Mouse (Mus musculus): ENCODE measurements around the gene Prmt7. TPM values are rescaled to one million over a fixed set of nuclear protein-coding genes. Genes with fewer than 3 reads are reported as not detected.

The Prmt7 gene
- polyA plus RNA-seq, 1 experiment from 2014 or later, result 61.7 TPM

GRCm38 (mm10) chr8:106289464-106289863 is 78.7 kb downstream of the Prmt7 start:
- Histone ChIP-seq H3K27ac (ENCODE audit: low read depth, low read length) (no peak overlapping the region), H3K4me3 (ENCODE audit: low read depth, low read length) (no peak overlapping the region), H3K9me3 (ENCODE audit: control insufficient read depth, low read length) (no peaks in the 10 kb centered on the region), H3K9ac (ENCODE audit: low read length) (no peak overlapping the region), H3K27me3 (ENCODE audit: control insufficient read depth, insufficient read depth, low read length) (no peaks in the 10 kb centered on the region), H3K4me2 (no peak overlapping the region), H3K36me3 (ENCODE audit: control insufficient read depth, insufficient read depth, low read length) (no peaks in the 10 kb centered on the region), H3K4me1 (ENCODE audit: control insufficient read depth, insufficient read depth, low read length) (no peaks in the 10 kb centered on the region)
- no peak for DNase-seq (ENCODE audit: low spot score, missing footprints)
- ATAC-seq (ENCODE audit: low FRiP score), result no peak
- 65% methylated on average over 7 of the region's 7 CpGs for WGBS

- no peaks in the 10 kb centered on the region for H3K27me3 ChIP-seq (ENCODE audit: control insufficient read depth, insufficient read depth, low read length)
- H3K9ac ChIP-seq (ENCODE audit: low read length), result no peak overlapping the region
- no peak overlapping the region for H3K4me3 ChIP-seq (ENCODE audit: low read depth, low read length)
- no peaks in the 10 kb centered on the region for H3K9me3 ChIP-seq (ENCODE audit: control insufficient read depth, low read length)
- H3K36me3 ChIP-seq (ENCODE audit: control insufficient read depth, insufficient read depth, low read length), result no peaks in the 10 kb centered on the region
- no peaks in the 10 kb centered on the region for H3K4me1 ChIP-seq (ENCODE audit: control insufficient read depth, insufficient read depth, low read length)
- H3K4me2 ChIP-seq, result no peak overlapping the region
- DNase-seq (ENCODE audit: low spot score, missing footprints) (no peak), ATAC-seq (ENCODE audit: low FRiP score) (no peak)
- 76% methylated on average over 20 of the region's 20 CpGs for whole genome bisulfite sequencing
- H3K27ac ChIP-seq (ENCODE audit: low read depth, low read length), result no peak overlapping the region
Measured at GRCm38 (mm10) chr8:106292484-106293396, 82.0 kb downstream of the Prmt7 start.

GRCm38 (mm10) chr8:106298261-106298660 is 87.5 kb downstream of the Prmt7 start:
- WGBS, result 82% methylated on average over 5 of the region's 5 CpGs
- no peak for ATAC-seq (ENCODE audit: low FRiP score)

GRCm38 (mm10) chr8:106298846-106299245 is 88.1 kb downstream of the Prmt7 start:
- H3K9ac ChIP-seq (ENCODE audit: low read length), result no peak overlapping the region
- H3K4me2 ChIP-seq, result no peak overlapping the region
- no peaks in the 10 kb centered on the region for H3K9me3 ChIP-seq (ENCODE audit: control insufficient read depth, low read length)
- H3K4me1 ChIP-seq (ENCODE audit: control insufficient read depth, insufficient read depth, low read length), result peaks cover 2% of the 10 kb centered on the region; the same call in 1 of the 2 replicates
- DNase-seq (ENCODE audit: low spot score, missing footprints), result no peak
- no peaks in the 10 kb centered on the region for H3K36me3 ChIP-seq (ENCODE audit: control insufficient read depth, insufficient read depth, low read length)
- no peak for ATAC-seq (ENCODE audit: low FRiP score)
- WGBS, result 84% methylated on average over 1 of the region's 1 CpGs
- H3K4me3 ChIP-seq (ENCODE audit: low read depth, low read length), result no peak overlapping the region
- H3K27me3 ChIP-seq (ENCODE audit: control insufficient read depth, insufficient read depth, low read length), result no peaks in the 10 kb centered on the region
- no peak overlapping the region for H3K27ac ChIP-seq (ENCODE audit: low read depth, low read length)

More at GRCm38 (mm10) chr8:106298261-106298660, 87.5 kb downstream of the Prmt7 start:
- H3K27ac ChIP-seq (ENCODE audit: low read depth, low read length), result no peak overlapping the region
- no peak overlapping the region for H3K9ac ChIP-seq (ENCODE audit: low read length)
- H3K4me3 ChIP-seq (ENCODE audit: low read depth, low read length), result no peak overlapping the region
- no peaks in the 10 kb centered on the region for H3K9me3 ChIP-seq (ENCODE audit: control insufficient read depth, low read length)
- H3K36me3 ChIP-seq (ENCODE audit: control insufficient read depth, insufficient read depth, low read length), result no peaks in the 10 kb centered on the region
- DNase-seq (ENCODE audit: low spot score, missing footprints), result no peak
- H3K27me3 ChIP-seq (ENCODE audit: control insufficient read depth, insufficient read depth, low read length), result no peaks in the 10 kb centered on the region
- no peak overlapping the region for H3K4me2 ChIP-seq
- peaks cover 2% of the 10 kb centered on the region; the same call in 1 of the 2 replicates for H3K4me1 ChIP-seq (ENCODE audit: control insufficient read depth, insufficient read depth, low read length)

GRCm38 (mm10) chr8:106299686-106300085 is 89.0 kb downstream of the Prmt7 start:
- Histone ChIP-seq H3K27me3 (ENCODE audit: control insufficient read depth, insufficient read depth, low read length) (no peaks in the 10 kb centered on the region), H3K4me3 (ENCODE audit: low read depth, low read length) (no peak overlapping the region), H3K36me3 (ENCODE audit: control insufficient read depth, insufficient read depth, low read length) (no peaks in the 10 kb centered on the region), H3K9ac (ENCODE audit: low read length) (no peak overlapping the region), H3K4me1 (ENCODE audit: control insufficient read depth, insufficient read depth, low read length) (peaks cover 2% of the 10 kb centered on the region; the same call in 1 of the 2 replicates), H3K4me2 (no peak overlapping the region), H3K9me3 (ENCODE audit: control insufficient read depth, low read length) (no peaks in the 10 kb centered on the region), H3K27ac (ENCODE audit: low read depth, low read length) (no peak overlapping the region)
- no peak for ATAC-seq (ENCODE audit: low FRiP score)
- 82% methylated on average over 3 of the region's 3 CpGs for WGBS
- no peak for DNase-seq (ENCODE audit: low spot score, missing footprints)

- Histone ChIP-seq H3K27me3 (ENCODE audit: control insufficient read depth, insufficient read depth, low read length) (no peaks in the 10 kb centered on the region), H3K27ac (ENCODE audit: low read depth, low read length) (no peak overlapping the region), H3K9me3 (ENCODE audit: control insufficient read depth, low read length) (no peaks in the 10 kb centered on the region), H3K9ac (ENCODE audit: low read length) (no peak overlapping the region), H3K4me1 (ENCODE audit: control insufficient read depth, insufficient read depth, low read length) (peaks cover 2% of the 10 kb centered on the region; the same call in 1 of the 2 replicates), H3K36me3 (ENCODE audit: control insufficient read depth, insufficient read depth, low read length) (no peaks in the 10 kb centered on the region), H3K4me2 (no peak overlapping the region), H3K4me3 (ENCODE audit: low read depth, low read length) (no peak overlapping the region)
- DNase-seq (ENCODE audit: low spot score, missing footprints) (no peak), ATAC-seq (ENCODE audit: low FRiP score) (no peak)
- 69% methylated on average over 9 of the region's 9 CpGs for WGBS
Measured at GRCm38 (mm10) chr8:106300739-106301715, 90.3 kb downstream of the Prmt7 start.

Other genes with a start within 250 kb of the Prmt7 start
- gene Slc12a4, start 244.8 kb upstream of the Prmt7 start, polyA plus RNA-seq (2014; fragmentation: Nextera tagmentation; extraction: Ambion mirVana), result 7.2 and 7.8 TPM in 2 replicates
- gene Dpep3, start 231.5 kb upstream of the Prmt7 start, polyA plus RNA-seq (2014; fragmentation: Nextera tagmentation; extraction: Ambion mirVana), result not detected in 2 replicates
- gene Dus2, start 219.6 kb upstream of the Prmt7 start, polyA plus RNA-seq (2014; fragmentation: Nextera tagmentation; extraction: Ambion mirVana), result 14.4 and 16.4 TPM in 2 replicates
- 0.28 TPM in 1 of 2 replicates, not detected in the other for gene Dpep2nb, start 205.0 kb upstream of the Prmt7 start, polyA plus RNA-seq (2014; fragmentation: Nextera tagmentation; extraction: Ambion mirVana)
- 21.8 and 23.4 TPM in 2 replicates for gene Ddx28, start 199.1 kb upstream of the Prmt7 start, polyA plus RNA-seq (2014; fragmentation: Nextera tagmentation; extraction: Ambion mirVana)
- 3.9 and 4.0 TPM in 2 replicates for gene Nfatc3, start 152.1 kb upstream of the Prmt7 start, polyA plus RNA-seq (2014; fragmentation: Nextera tagmentation; extraction: Ambion mirVana)
- 0.88 and 0.89 TPM in 2 replicates for gene Esrp2, start 74.0 kb upstream of the Prmt7 start, polyA plus RNA-seq (2014; fragmentation: Nextera tagmentation; extraction: Ambion mirVana)
- 6.4 and 6.9 TPM in 2 replicates for gene Pla2g15, start 60.5 kb upstream of the Prmt7 start, polyA plus RNA-seq (2014; fragmentation: Nextera tagmentation; extraction: Ambion mirVana)
- 88.3 and 89.4 TPM in 2 replicates for gene Slc7a6, start 42.1 kb upstream of the Prmt7 start, polyA plus RNA-seq (2014; fragmentation: Nextera tagmentation; extraction: Ambion mirVana)
- gene Slc7a6os, start within 50 bp of the Prmt7 start, polyA plus RNA-seq (2014; fragmentation: Nextera tagmentation; extraction: Ambion mirVana), result 41.5 and 42.2 TPM in 2 replicates
- 9.3 and 10.3 TPM in 2 replicates for gene Smpd3, start 127.1 kb downstream of the Prmt7 start, polyA plus RNA-seq (2014; fragmentation: Nextera tagmentation; extraction: Ambion mirVana)
- gene Zfp90, start 204.4 kb downstream of the Prmt7 start, polyA plus RNA-seq (2014; fragmentation: Nextera tagmentation; extraction: Ambion mirVana), result 32.1 and 35.9 TPM in 2 replicates

Data from midbrain, embryonic 11.5 days (tissue).